Mouse (Mus musculus) liver, embryonic 15.5 days (tissue): ENCODE results near the gene Apoe. TPM values are rescaled to one million over a fixed set of nuclear protein-coding genes. Genes with fewer than 3 reads are reported as not detected.
A peak's percentile ranks its signal among the peaks of the same experiment; 100 is the strongest.
"Not testable (repeated sequence)": the region's sequence is repeated elsewhere in the genome, so short reads cannot be mapped to it uniquely, and the experiment has no call there.

Source experiments
- ATAC-seq: fragments of 200-750 bp; cut with Nextera tagmentation; 2 replicates; pipeline ENCODE4 v1.8.0; 2017; ENCODE audit warnings: moderate number of reproducible peaks, mild to moderate bottlenecking, moderate library complexity; ENCODE audit not compliant: insufficient read depth
- H3K27ac ChIP-seq: fragments of 300-500 bp; sonication (generic); replicated peaks from 2 replicates; pipeline ENCODE4 v1.5.1; 2015; ENCODE audit warnings: mild to moderate bottlenecking, inconsistent platforms
- H3K27me3 ChIP-seq: fragments of 300-500 bp; sonication (generic); 2 replicates; pipeline ENCODE4 v1.6.1; 2015; ENCODE audit warnings: mild to moderate bottlenecking, inconsistent platforms
- H3K36me3 ChIP-seq: fragments of 300-500 bp; sonication (generic); replicated peaks from 2 replicates; pipeline ENCODE4 v1.6.1; 2015; ENCODE audit warnings: moderate library complexity, mild to moderate bottlenecking, inconsistent platforms
- H3K4me1 ChIP-seq: fragments of 300-500 bp; sonication (generic); replicated peaks from 2 replicates; pipeline ENCODE4 v1.6.1; 2015; ENCODE audit warnings: inconsistent platforms
- H3K4me2 ChIP-seq: fragments of 300-500 bp; sonication (generic); 2 replicates; pipeline ENCODE4 v1.6.1; 2015; ENCODE audit warnings: moderate library complexity, mild to moderate bottlenecking, inconsistent platforms
- H3K4me3 ChIP-seq: fragments of 300-500 bp; sonication (generic); replicated peaks from 2 replicates; pipeline ENCODE4 v1.5.1; 2015; ENCODE audit warnings: mild to moderate bottlenecking, inconsistent platforms
- H3K9ac ChIP-seq: fragments of 300-500 bp; sonication (generic); 2 replicates; pipeline ENCODE4 v1.6.1; 2015; ENCODE audit warnings: moderate library complexity, mild to moderate bottlenecking, inconsistent platforms
- H3K9me3 ChIP-seq: fragments of 300-500 bp; sonication (generic); replicated peaks from 2 replicates; pipeline ENCODE4 v1.6.1; 2016; ENCODE audit warnings: inconsistent platforms
- WGBS: fragments of 180-500 bp; shearing (Covaris S2); methylation state at CpG from one replicate; pipeline ENCODE4 v1.1.7; 2015; ENCODE audit warnings: mixed read lengths; ENCODE audit not compliant: insufficient replicate concordance; 5-methylcytosine and 5-hydroxymethylcytosine counted together
- polyA plus RNA-seq: library from polyadenylated mRNA; unstranded; fragments of >200 nt; fragmentation: Nextera tagmentation; extraction: Ambion mirVana; gene quantifications from 2 replicates; pipeline ENCODE4 v1.2.1, GENCODE M21; 2015

The Apoe gene
- polyA plus RNA-seq, 1 experiment from 2014 or later = 2,704 TPM

DNA sequence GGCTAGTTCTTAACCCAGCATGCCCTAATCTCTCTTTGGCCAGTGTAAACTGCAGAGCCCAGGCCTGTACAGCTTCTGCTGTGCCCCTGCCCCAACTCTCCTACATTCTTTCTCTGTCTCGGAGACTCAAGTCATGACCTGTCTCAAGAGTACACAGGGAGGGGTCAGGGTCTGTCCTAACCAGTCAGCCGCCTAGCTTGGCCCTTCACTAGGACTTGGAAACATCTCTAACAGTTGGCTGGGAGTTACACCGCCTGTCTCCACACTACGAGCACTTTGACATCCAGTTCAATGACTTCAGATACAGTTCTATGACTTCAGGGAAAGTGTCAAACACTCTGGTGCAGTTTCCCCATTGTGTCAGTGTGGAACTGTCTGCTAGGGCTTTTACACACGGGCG is 7.6 kb downstream of the Apoe start:
- H3K4me3 ChIP-seq = peak overlapping the region; percentile 38
- 70% methylated on average over 6 of the region's 6 CpGs for WGBS

DNA sequence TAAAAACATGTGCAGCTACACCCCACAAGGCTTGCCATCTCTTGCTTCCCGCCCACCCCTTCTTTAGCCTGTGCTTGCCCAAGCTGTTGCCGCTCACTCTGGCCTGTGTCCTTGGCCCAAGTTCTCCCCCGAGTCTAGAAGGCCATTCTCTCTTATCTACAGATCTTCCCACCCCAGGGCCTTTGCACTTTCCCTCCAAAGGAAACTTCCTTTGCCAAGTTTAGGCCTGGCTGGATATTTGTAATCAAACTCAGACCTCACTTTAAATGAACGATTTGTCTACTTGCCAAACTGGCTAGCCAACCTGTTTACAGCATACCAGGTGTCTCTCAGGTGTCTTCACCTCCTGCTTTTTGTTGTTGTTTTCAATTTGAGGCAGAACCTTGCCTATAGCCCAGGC is 8.1 kb downstream of the Apoe start:
- H3K27ac ChIP-seq = no peak overlapping the region
- ATAC-seq = no peak
- 60% methylated on average over 4 of the region's 4 CpGs for WGBS

More for the DNA sequence above, 7.6 kb downstream of the Apoe start:
- Histone ChIP-seq H3K27ac (peak overlapping the region; percentile 83), H3K9me3 (no peaks in the 10 kb centered on the region), H3K4me2 (peak overlapping the region; percentile 50), H3K27me3 (no peaks in the 10 kb centered on the region), H3K9ac (no peak overlapping the region), H3K36me3 (peaks cover 5% of the 10 kb centered on the region; the same call in 1 of the 2 replicates), H3K4me1 (peaks cover 59% of the 10 kb centered on the region)
- ATAC-seq = no peak

DNA sequence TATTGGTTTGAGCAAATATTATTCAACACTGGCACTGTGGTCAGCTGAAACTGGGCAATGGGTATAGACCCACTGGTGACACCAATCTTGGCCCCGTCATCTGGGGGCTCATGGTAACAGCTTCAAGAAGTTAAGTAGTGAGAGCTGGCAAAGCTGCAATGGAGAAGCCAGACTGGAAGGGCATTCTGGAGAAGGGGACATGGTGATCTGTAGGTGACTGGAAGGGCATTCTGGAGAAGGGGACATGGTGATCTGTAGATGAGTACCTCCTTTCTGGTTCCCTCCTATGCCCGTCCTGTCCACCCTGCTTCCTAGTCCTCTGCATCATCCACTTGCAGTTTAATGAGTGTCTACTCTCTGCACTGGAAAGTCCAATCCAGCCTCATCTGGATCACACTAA is 10.4 kb downstream of the Apoe start:
- Histone ChIP-seq H3K27ac (no peak overlapping the region), H3K36me3 (no peaks in the 10 kb centered on the region), H3K9me3 (no peaks in the 10 kb centered on the region), H3K27me3 (no peaks in the 10 kb centered on the region), H3K9ac (no peak overlapping the region), H3K4me2 (no peak overlapping the region), H3K4me3 (no peak overlapping the region), H3K4me1 (peaks cover 49% of the 10 kb centered on the region)
- WGBS = 66% methylated on average over 2 of the region's 2 CpGs
- no peak for ATAC-seq

More for the DNA sequence above, 8.1 kb downstream of the Apoe start:
- H3K36me3 ChIP-seq = no peaks in the 10 kb centered on the region
- no peaks in the 10 kb centered on the region for H3K9me3 ChIP-seq
- no peaks in the 10 kb centered on the region for H3K27me3 ChIP-seq
- H3K9ac ChIP-seq = no peak overlapping the region
- H3K4me1 ChIP-seq = peaks cover 54% of the 10 kb centered on the region
- H3K4me2 ChIP-seq = peak overlapping the region; percentile 50; the same call in 1 of the 2 replicates
- no peak overlapping the region for H3K4me3 ChIP-seq

DNA sequence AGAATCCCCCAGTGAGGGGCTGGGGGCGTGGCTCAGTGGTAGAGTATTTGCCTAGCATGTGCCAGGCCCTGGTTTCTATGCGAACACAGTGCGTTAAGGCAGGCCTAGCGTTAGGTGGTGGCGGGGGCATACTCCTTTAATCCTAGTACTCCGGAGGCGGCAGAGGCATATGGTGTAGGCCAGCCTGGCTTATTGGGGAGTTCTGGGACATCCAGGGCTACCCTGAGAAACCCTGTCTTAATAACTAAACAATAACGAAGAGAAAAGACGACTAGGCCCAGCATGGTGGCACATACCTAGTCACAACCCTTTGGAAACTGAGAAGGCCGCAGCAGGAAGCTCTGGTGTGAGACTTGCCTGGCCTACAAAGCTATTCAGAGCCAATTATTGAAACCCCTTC is 10.9 kb downstream of the Apoe start:
- no peaks in the 10 kb centered on the region for H3K36me3 ChIP-seq
- H3K4me2 ChIP-seq = no peak overlapping the region
- no peaks in the 10 kb centered on the region for H3K27me3 ChIP-seq
- no peak for ATAC-seq
- H3K9me3 ChIP-seq = no peaks in the 10 kb centered on the region
- peaks cover 46% of the 10 kb centered on the region for H3K4me1 ChIP-seq
- no peak overlapping the region for H3K9ac ChIP-seq
- WGBS = 83% methylated on average over 10 of the region's 10 CpGs
- H3K27ac ChIP-seq = no peak overlapping the region
- no peak overlapping the region for H3K4me3 ChIP-seq

DNA sequence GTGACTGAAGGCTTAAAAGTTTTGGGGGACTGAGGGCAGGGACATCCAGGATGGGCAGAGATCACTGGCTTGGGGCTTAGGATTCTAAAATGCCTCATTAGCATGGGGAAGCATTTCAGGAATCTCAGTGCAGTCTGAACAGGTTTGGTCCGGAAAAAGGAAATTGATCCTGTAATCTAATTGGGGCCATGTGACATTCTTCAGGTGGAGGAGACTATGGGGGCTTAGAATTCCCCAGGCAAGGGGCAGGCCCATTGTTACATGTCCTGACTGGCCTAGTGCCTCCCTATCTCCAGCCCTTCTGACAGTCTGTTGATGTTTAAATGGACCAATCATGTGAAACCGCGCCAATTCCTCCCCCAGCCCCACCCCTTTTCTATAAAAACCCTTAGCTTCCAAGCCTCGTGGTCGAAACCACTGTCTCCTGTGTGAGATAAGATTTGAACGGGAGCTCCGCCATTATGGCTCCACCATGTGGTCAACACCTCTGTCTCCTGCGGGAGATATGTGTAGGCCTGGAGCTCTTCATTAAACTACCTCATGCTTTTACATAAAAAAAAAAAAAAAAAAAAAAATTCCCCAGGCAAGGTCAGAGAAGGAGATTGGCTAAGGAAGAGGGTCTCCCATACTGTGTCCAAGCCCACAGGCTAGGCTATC is 11.9 kb downstream of the Apoe start:
- H3K4me1 ChIP-seq = peaks cover 41% of the 10 kb centered on the region
- peak; percentile 49 for ATAC-seq
- H3K27me3 ChIP-seq, H3K9ac ChIP-seq, H3K4me2 ChIP-seq, H3K9me3 ChIP-seq, H3K4me3 ChIP-seq, H3K36me3 ChIP-seq: not testable (repeated sequence)
- 27% methylated on average over 8 of the region's 8 CpGs for WGBS
- peak overlapping the region; percentile 77 for H3K27ac ChIP-seq

DNA sequence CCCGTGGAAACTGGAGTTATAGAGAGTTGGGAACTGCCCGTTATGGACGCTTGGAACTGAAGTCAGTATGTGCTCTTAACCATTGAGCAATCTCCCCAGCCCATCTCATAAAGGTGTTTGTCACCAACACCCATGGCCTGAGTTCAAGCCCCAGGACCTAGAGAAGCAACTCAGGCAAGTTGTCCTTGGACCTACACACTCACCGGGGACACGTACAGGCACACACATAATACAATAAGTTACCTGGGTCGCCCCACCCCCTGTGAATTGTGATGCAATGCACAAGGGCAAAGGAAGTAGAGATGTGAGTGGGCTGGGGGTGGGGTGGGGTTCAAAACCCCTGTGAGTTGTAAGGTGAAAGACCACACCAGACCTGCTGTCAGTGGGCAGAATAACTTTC is 12.5 kb downstream of the Apoe start:
- no peaks in the 10 kb centered on the region for H3K36me3 ChIP-seq
- H3K9me3 ChIP-seq = no peaks in the 10 kb centered on the region
- 59% methylated on average over 6 of the region's 6 CpGs for WGBS
- peak overlapping the region; percentile 77 for H3K27ac ChIP-seq
- peaks cover 44% of the 10 kb centered on the region for H3K4me1 ChIP-seq
- H3K4me3 ChIP-seq = no peak overlapping the region
- no peak overlapping the region for H3K9ac ChIP-seq
- ATAC-seq = peak; percentile 60
- no peaks in the 10 kb centered on the region for H3K27me3 ChIP-seq
- H3K4me2 ChIP-seq = no peak overlapping the region

DNA sequence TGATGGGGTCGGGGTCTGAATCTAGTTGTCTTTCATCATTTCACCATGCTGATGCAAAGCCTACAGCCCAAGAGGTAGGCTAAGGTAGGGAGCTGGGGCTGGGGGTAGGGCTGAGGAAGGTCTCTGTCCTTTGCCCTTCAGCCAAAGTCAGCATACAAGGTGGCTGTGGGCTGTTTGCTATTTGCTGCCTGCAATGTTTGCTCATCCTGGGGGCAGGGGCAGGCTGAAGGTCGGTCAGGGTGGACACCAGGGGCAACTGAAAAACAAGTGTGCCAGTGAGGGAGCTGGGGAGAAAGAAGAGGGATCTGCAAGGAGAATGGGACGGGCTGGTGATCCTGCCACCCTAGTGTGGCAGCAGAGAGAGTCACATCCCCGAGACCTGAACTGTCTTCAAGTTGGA is 13.6 kb downstream of the Apoe start:
- peak; percentile 62 for ATAC-seq
- H3K9me3 ChIP-seq = no peaks in the 10 kb centered on the region
- H3K4me1 ChIP-seq = peaks cover 46% of the 10 kb centered on the region
- H3K36me3 ChIP-seq = no peaks in the 10 kb centered on the region
- 51% methylated on average over 4 of the region's 4 CpGs for WGBS
- peak overlapping the region; percentile 33; the same call in 1 of the 2 replicates for H3K4me2 ChIP-seq
- H3K9ac ChIP-seq = no peak overlapping the region
- peak overlapping the region; percentile 77 for H3K27ac ChIP-seq
- no peaks in the 10 kb centered on the region for H3K27me3 ChIP-seq
- no peak overlapping the region for H3K4me3 ChIP-seq

DNA sequence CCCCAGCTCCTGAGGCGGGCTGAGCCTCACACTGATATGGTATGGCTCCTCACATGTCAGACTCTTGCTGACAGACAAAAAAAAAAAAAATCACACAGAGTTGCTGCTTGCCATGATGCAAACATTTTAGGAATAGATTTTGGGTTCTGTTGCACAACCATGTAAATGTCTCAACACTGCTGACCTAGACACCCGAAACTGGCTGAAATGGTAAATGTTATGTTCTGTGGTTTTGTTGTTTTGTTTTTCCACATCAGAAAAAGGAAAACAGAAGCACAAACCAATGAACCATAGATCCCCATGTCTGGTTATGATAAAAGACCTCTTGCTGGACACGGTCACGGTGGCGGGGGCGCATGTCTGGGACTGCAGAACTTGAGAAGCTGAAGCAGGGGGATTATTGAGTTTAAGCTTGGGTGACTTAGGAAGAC is 15.2 kb downstream of the Apoe start:
- Histone ChIP-seq H3K4me1 (peaks cover 46% of the 10 kb centered on the region), H3K27ac (peak overlapping the region; percentile 41), H3K9ac (no peak overlapping the region), H3K36me3 (no peaks in the 10 kb centered on the region), H3K4me2 (no peak overlapping the region), H3K9me3 (no peaks in the 10 kb centered on the region), H3K4me3 (no peak overlapping the region), H3K27me3 (no peaks in the 10 kb centered on the region)
- no peak for ATAC-seq
- 60% methylated on average over 6 of the region's 6 CpGs for WGBS

DNA sequence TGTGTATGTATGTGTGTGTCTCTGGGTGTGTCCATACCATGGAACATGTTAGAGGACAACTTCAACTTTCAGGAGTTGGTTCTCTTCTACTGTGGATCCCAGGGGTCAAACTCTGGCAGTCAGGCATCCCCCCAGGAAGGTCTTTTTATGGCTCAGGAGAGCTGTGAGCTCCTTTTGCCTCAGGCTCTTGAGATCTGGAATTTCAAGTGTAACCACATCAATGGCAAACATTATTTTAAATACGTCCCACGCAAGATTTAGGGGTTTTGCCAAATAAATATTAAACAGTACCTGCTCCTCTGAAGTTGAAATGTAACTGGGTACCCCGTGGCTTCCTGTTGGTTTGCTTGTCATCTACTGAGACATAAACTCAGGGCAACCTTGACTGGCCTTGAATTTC is 16.0 kb downstream of the Apoe start:
- peak overlapping the region; percentile 29; the same call in 1 of the 2 replicates for H3K27ac ChIP-seq
- no peaks in the 10 kb centered on the region for H3K27me3 ChIP-seq
- H3K4me2 ChIP-seq = no peak overlapping the region
- H3K4me1 ChIP-seq = peaks cover 49% of the 10 kb centered on the region
- ATAC-seq = no peak
- no peak overlapping the region for H3K9ac ChIP-seq
- no peaks in the 10 kb centered on the region for H3K36me3 ChIP-seq
- 65% methylated on average over 3 of the region's 3 CpGs for WGBS
- no peak overlapping the region for H3K4me3 ChIP-seq
- H3K9me3 ChIP-seq = no peaks in the 10 kb centered on the region

DNA sequence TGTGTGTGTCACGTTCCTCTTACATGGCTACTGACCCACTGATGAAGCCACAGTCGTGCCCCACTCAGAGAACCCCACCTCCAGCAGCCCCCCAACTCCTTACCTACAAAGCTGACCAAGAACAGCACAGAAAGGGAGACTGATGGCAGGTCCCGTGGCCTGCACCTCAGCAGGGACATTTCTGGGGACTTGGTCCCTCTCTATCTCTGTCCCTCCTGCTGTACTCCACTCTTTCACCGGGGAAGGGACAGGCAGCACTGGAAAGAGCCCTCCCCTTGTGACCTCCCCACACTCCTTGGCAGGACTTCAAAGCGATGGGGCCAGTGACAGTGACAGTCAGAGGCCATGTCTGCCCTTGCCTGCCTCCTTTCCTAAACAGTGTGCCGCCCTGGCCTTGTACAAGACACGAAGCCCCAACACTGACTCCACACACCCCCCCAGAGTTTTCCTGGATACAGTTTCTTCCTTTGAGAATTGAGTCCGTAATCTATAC is 17.7 kb downstream of the Apoe start, which contains the start of the genes Gm44805 and Apoc4:
TSS of gene Gm44805 (minus strand) at position 222 of the 493 bp plus-strand sequence.
TSS of gene Apoc4 (minus strand) at position 278 of the 493 bp plus-strand sequence.
- no peaks in the 10 kb centered on the region for H3K36me3 ChIP-seq
- H3K4me2 ChIP-seq = peak within 1 kb of the TSS; percentile 38
- peak; percentile 32; the same call in 1 of the 2 replicates for ATAC-seq
- H3K27me3 ChIP-seq = no peaks in the 10 kb centered on the region
- 0 out of 2 replicates have a peak within 1 kb of the TSS, but pooled peaks have one; percentile 25 for H3K9ac ChIP-seq
- H3K27ac ChIP-seq = peak within 1 kb of the TSS; percentile 78
- no peaks in the 10 kb centered on the region for H3K9me3 ChIP-seq
- H3K4me1 ChIP-seq = peaks cover 45% of the 10 kb centered on the region
- WGBS = 59% methylated on average over 8 of the region's 8 CpGs
- peak within 1 kb of the TSS; percentile 35 for H3K4me3 ChIP-seq

DNA sequence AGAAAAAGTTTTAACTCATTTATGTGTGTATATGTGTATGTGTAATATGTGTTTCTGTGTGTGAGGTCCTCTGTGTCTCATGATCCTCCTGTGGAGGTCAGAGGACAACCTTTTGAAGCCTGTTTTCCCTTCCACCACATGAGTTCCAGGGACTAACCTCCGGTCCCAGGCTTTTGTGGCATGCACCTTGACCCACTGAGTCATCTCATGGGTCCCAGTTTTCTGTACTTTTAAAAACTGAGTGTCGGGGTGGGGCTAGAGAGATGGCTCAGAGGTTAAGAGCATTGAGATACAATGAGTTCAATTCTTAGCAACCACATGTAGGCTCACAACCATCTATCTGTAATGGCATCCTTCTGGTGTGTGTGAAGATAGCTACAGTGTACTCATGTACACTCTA is 18.3 kb downstream of the Apoe start:
- Histone ChIP-seq H3K4me3 (peak overlapping the region; percentile 35), H3K4me1 (peaks cover 45% of the 10 kb centered on the region), H3K9me3 (no peaks in the 10 kb centered on the region), H3K9ac (0 out of 2 replicates have a peak overlapping the region, but pooled peaks have one; percentile 25), H3K27ac (peak overlapping the region; percentile 78), H3K4me2 (peak overlapping the region; percentile 38; the same call in 1 of the 2 replicates), H3K27me3 (no peaks in the 10 kb centered on the region), H3K36me3 (no peaks in the 10 kb centered on the region)
- WGBS = 56% methylated on average over 2 of the region's 2 CpGs
- 0 out of 2 replicates have a peak, but pooled peaks have one; percentile 7 for ATAC-seq
